Comparison of ENCODE assay signal across 8 mouse cellular contexts in genomic region chr3:95972873-95973634, GRCm38 (mm10). TPM values are rescaled to one million over a fixed set of nuclear protein-coding genes. Genes with fewer than 3 reads are reported as not detected.
DNase-seq lines count a peak whose midpoint lies in the region; ATAC-seq and TF ChIP-seq lines count a peak whose summit lies in the region.

No protein-coding gene starts in this region.

- H3K9me3 ChIP-seq in embryonic facial prominence, embryonic 13.5 days, result no peaks in the 10 kb centered on the region
- H3K9me3 ChIP-seq in limb, embryonic 10.5 days (replicated peaks), result no peaks in the 10 kb centered on the region
- H3K9me3 ChIP-seq in midbrain, embryonic 16.5 days (replicated peaks; ENCODE audit: control insufficient read depth, low read length, poor library complexity, severe bottlenecking), result no peaks in the 10 kb centered on the region

- peaks cover 13% of the 10 kb centered on the region for H3K27me3 ChIP-seq in embryonic facial prominence, embryonic 13.5 days
- H3K27me3 ChIP-seq in limb, embryonic 10.5 days (ENCODE audit: low read depth, poor library complexity, severe bottlenecking), result peaks cover 40% of the 10 kb centered on the region
- peaks cover 4% of the 10 kb centered on the region; the same call in 1 of the 2 replicates for H3K27me3 ChIP-seq in midbrain, embryonic 16.5 days (ENCODE audit: control insufficient read depth, insufficient read depth, low read depth, low read length)

- H3K4me2 ChIP-seq in embryonic facial prominence, embryonic 13.5 days, result peak overlapping the region; percentile 74
- H3K4me2 ChIP-seq in midbrain, embryonic 16.5 days (ENCODE audit: low read length), result peak overlapping the region; percentile 45

- 2% methylated on average over 34 of the region's 34 CpGs for WGBS in embryonic facial prominence, embryonic 13.5 days
- 5% methylated on average over 34 of the region's 34 CpGs for WGBS in limb, embryonic 10.5 days
- 2% methylated on average over 34 of the region's 34 CpGs for WGBS in midbrain, embryonic 16.5 days

- H3K4me3 ChIP-seq in gastrocnemius, adult 2 months, result peak overlapping the region; percentile 38
- H3K4me3 ChIP-seq in embryonic facial prominence, embryonic 13.5 days, result peak overlapping the region; percentile 40
- peak overlapping the region; percentile 50 for H3K4me3 ChIP-seq in limb, embryonic 10.5 days
- H3K4me3 ChIP-seq in midbrain, embryonic 16.5 days (ENCODE audit: low read depth, low read length), result peak overlapping the region; percentile 21

- intact Hi-C loops in gastrocnemius, adult 2 months (cut with DNase I), result no loop called here

- TF ChIP-seq CTCF in gastrocnemius, adult 2 months (IDR thresholded peaks at IDR 0.05), result no peak

- H3K27ac ChIP-seq in gastrocnemius, adult 2 months, result peak overlapping the region; percentile 44
- H3K27ac ChIP-seq in embryonic facial prominence, embryonic 13.5 days, result peak overlapping the region; percentile 62
- peak overlapping the region; percentile 84 for H3K27ac ChIP-seq in limb, embryonic 10.5 days
- peak overlapping the region; percentile 43 for H3K27ac ChIP-seq in midbrain, embryonic 16.5 days (ENCODE audit: low read length)

- peak overlapping the region; percentile 69 for H3K9ac ChIP-seq in embryonic facial prominence, embryonic 13.5 days
- peak overlapping the region; percentile 3; the same call in 1 of the 2 replicates for H3K9ac ChIP-seq in midbrain, embryonic 16.5 days (ENCODE audit: low read depth, low read length)

- no peaks in the 10 kb centered on the region for H3K36me3 ChIP-seq in embryonic facial prominence, embryonic 13.5 days
- no peaks in the 10 kb centered on the region for H3K36me3 ChIP-seq in limb, embryonic 10.5 days
- no peaks in the 10 kb centered on the region for H3K36me3 ChIP-seq in midbrain, embryonic 16.5 days (ENCODE audit: control insufficient read depth, insufficient read depth, low read length)

- H3K4me1 ChIP-seq in embryonic facial prominence, embryonic 13.5 days, result peaks cover 15% of the 10 kb centered on the region
- peaks cover 10% of the 10 kb centered on the region for H3K4me1 ChIP-seq in limb, embryonic 10.5 days
- peaks cover 3% of the 10 kb centered on the region for H3K4me1 ChIP-seq in midbrain, embryonic 16.5 days (ENCODE audit: control insufficient read depth, insufficient read depth, low read length)

- DNase-seq in gastrocnemius, adult 2 months, result no peak
- no peak for DNase-seq in gastrocnemius, adult 18-20 months (ENCODE audit: low spot score)
- peak; percentile 92 for DNase-seq in A20 (ENCODE audit: low read depth, low spot score)
- DNase-seq in limb, embryonic 10.5 days (ENCODE audit: low spot score), result peak; percentile 70
- DNase-seq in thymus, postnatal 25 days, result peak; percentile 87
- DNase-seq in cerebellum, adult 18-20 months, result no peak

- peak; percentile 52; the same call in 1 of the 2 replicates for ATAC-seq in embryonic facial prominence, embryonic 13.5 days (ENCODE audit: insufficient number of reproducible peaks, insufficient read depth, low FRiP score, low TSS enrichment, low read depth)
- ATAC-seq in midbrain, embryonic 16.5 days, result peak; percentile 90

RNA-seq across cellular contexts. Expression of gene Plekho1, which starts 22.7 kb away (rescaled TPM):
- 10 to 100 TPM; 14.2 to 19.3 TPM for total RNA-seq in gastrocnemius, adult 2 months (2021)
- 10 to 100 TPM; 13.9 to 22.0 TPM for total RNA-seq in gastrocnemius, adult 18-20 months (2021)
- 41.2 and 47.7 TPM in 2 replicates for polyA plus RNA-seq in embryonic facial prominence, embryonic 13.5 days (2015; fragmentation: Nextera tagmentation; extraction: Ambion mirVana)
- 77.7 and 81.9 TPM in 2 replicates for polyA plus RNA-seq in limb, embryonic 10.5 days (2016; fragmentation: Nextera tagmentation; extraction: Ambion mirVana)
- 46.1 and 54.6 TPM in 2 replicates for polyA plus RNA-seq in midbrain, embryonic 16.5 days (2015; fragmentation: Nextera tagmentation; extraction: Ambion mirVana)

RNA-seq across cellular contexts. Expression of gene Anp32e, which starts 44.0 kb away (rescaled TPM):
- 10 to 100 TPM; 76.4 to 89.9 TPM for total RNA-seq in gastrocnemius, adult 2 months (2021)
- total RNA-seq in gastrocnemius, adult 18-20 months (2021), result 10 to 100 TPM; 75.9 to 97.2 TPM
- polyA plus RNA-seq in embryonic facial prominence, embryonic 13.5 days (2015; fragmentation: Nextera tagmentation; extraction: Ambion mirVana), result 241 and 251 TPM in 2 replicates
- 344 and 367 TPM in 2 replicates for polyA plus RNA-seq in limb, embryonic 10.5 days (2016; fragmentation: Nextera tagmentation; extraction: Ambion mirVana)
- polyA plus RNA-seq in midbrain, embryonic 16.5 days (2015; fragmentation: Nextera tagmentation; extraction: Ambion mirVana), result 110 and 131 TPM in 2 replicates

Comparison
In these comparisons a context has a peak if more than half of its experiments do, and no peak if none do; other contexts are left out.
1. DNase-seq: peak in A20 (single experiment), limb, embryonic 10.5 days (single experiment) and thymus, postnatal 25 days (single experiment); none in gastrocnemius, adult 2 months (single experiment), gastrocnemius, adult 18-20 months (single experiment) and cerebellum, adult 18-20 months (0 of 2).
2. Peak in every context shown above with its lines, with median percentiles within 50 percentile points of each other: H3K27ac ChIP-seq and H3K4me3 ChIP-seq.